Mouse (Mus musculus) kidney, postnatal 10 days (tissue): ENCODE measurements at regions not wholly inside any gene's neighbourhood (a gene's known extent, or its start where the extent isn't known, plus 50 kb on each side); places are given as distances from the start of the nearest gene placed in this dataset.
"Not testable (repeated sequence)": the region's sequence is repeated elsewhere in the genome, so short reads cannot be mapped to it uniquely, and the experiment has no call there.

Experiments
- DNase-seq: peaks from one replicate; pipeline ENCODE4 v3.0.0; 2021; ENCODE audit warnings: mixed read lengths

DNA sequence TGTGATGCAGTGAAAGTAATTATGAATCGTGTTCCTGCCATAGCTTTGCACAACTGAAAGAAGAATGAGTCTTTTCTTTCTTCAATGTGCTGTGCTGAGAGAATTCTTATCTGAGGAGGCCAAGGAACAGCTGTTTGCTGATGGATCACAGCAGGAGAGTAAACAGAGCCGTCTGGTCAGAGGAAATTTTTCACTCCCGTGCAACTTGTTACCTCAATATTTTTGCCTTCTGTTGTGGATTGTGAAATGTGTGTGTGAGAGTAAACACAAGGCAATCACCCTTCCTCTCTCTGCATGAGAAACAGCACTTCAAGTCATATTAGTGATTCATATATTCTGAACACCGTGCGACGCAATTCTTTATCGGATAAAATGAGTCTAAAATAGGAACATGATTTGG, 171.9 kb downstream of the Epm2a start:
- DNase-seq, result peak; percentile 23

- peak; percentile 10 for DNase-seq
These were observed 173.9 kb downstream of the Epm2a start for GRCm38 (mm10) chr10:11517122-11517521.

GRCm38 (mm10) chr10:11531343-11531742, 188.1 kb downstream of the Epm2a start:
- DNase-seq, result no peak

DNA sequence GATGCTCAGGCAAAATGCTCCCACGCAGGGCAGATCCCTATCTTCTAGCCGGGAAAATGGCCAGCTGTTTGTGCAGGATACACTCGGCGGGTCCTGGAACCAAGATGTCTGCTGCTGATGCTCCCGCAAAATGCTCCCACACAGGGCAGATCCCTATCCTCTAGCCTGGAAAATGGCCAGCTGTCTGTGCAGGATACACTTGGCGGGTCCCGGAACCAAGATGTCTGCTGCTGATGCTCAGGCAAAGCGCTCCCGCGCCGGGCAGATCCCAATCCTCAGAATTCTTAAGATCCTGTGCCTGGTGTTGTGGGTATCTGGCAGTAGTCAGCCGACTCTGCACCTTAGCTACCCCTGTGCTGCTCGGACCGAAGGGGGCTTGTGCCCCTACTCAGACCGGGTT, 212.2 kb downstream of the Epm2a start:
- DNase-seq, result not testable (repeated sequence)

DNA sequence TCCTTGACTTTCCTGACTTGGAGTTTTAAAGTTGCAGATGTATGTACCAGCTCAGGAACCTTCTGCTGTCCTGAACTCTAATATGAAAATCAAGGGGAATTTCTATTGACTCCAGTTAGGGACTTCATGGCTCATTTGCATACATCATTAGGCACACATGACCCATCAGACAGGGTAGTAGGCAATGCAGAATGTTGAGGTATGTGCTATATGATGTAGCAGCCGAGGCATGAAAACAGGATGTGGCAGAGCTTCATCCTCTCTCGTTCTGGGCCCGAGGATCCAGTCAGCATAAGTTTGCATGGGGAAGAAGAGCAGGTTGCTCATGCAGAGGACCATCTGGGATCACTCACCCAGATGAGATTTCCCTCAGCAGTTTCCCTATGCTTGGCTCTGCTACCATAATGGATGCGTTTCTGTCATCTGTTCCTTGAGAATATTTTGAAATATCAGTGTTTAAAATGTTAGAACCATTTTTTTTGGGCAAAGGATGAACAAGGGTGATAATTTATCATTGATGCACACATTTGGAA, 227.4 kb downstream of the Epm2a start:
- DNase-seq, result no peak

- no peak for DNase-seq
These were observed 265.2 kb downstream of the Epm2a start for GRCm38 (mm10) chr10:11608451-11608850.

- not testable (repeated sequence) for DNase-seq
These were observed 265.9 kb downstream of the Epm2a start for GRCm38 (mm10) chr10:11609092-11609491.

GRCm38 (mm10) chr10:11648151-11648550, 304.9 kb downstream of the Epm2a start:
- DNase-seq, result no peak

- DNase-seq, result no peak
These were observed 317.0 kb downstream of the Epm2a start for GRCm38 (mm10) chr10:11660056-11660770.

DNA sequence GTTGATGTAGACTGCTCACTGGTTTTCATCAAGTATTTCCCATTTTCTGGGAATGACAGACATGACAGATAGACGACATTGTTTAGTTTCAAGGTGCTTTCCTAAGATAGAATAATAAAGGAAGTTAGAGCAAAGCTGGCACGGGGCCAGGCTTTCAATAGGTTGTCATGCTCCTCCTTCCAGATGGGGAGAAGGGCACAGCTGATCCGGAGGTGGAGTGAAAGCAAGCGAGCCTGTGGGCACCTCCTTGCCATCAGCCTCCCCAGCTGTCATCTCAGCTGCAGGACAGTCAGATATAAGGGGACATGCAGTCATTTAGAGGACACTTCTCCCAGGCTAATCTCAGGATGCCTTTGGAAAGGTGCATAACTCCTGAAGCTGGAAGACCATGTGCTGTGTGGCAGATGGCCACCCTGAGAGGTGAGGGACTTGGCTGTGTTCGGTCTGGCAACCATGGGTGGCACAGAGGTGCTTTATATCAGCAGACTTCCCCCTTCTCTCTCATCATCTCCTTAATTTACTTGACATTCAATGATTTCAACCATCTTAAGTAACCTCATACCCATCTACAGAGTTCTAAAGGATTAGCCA, 318.6 kb downstream of the Epm2a start:
- no peak for DNase-seq

DNA sequence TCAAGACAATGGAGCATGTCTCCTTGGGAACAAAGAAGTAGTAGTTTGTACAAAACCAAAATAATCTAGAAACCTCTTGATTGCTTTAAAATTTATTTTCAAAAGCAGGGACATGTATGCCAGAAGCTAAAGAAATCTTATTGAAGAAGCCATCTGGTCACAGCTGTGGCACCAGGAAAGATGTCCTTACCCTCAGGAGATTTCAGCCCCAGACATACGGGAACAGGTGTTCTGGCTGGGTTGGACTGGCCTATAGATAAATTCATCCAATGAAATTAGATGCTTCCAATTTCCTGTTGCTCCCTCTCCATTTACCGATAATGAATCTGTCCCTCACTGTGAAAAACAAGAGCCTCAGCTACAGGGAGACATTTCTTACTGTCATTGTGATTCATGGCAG, 366.5 kb downstream of the Epm2a start:
- no peak for DNase-seq

- DNase-seq, result no peak
These were observed 381.6 kb downstream of the Epm2a start for GRCm38 (mm10) chr10:11724775-11725174.

DNA sequence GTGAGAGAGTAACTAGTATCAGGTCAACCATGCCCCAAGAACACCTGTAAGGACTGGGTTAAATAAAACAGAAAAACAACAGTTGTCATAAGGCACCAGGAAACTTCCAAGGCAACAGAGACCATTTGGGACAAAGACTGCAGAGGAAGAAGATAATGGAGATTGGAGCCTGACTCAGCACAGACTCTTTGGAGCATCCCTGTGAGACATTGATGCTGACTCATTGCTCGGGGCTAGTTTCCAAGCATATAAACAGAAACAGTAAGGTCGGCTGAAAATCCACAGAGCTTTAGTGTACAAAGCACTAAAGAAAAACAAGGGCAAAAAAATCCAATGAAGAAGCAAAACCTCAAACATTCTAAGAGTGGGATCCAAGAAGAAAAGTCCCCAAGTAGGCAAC, 386.3 kb downstream of the Epm2a start:
- no peak for DNase-seq

GRCm38 (mm10) chr10:11739574-11740368, 396.6 kb downstream of the Epm2a start:
- DNase-seq, result no peak

GRCm38 (mm10) chr10:11745587-11745986, 402.4 kb downstream of the Epm2a start:
- DNase-seq, result no peak

GRCm38 (mm10) chr10:11746959-11747358, 403.8 kb downstream of the Epm2a start:
- no peak for DNase-seq

- no peak for DNase-seq
These were observed 412.0 kb downstream of the Epm2a start for GRCm38 (mm10) chr10:11755105-11755730.

GRCm38 (mm10) chr10:11777894-11778293, 434.7 kb downstream of the Epm2a start:
- no peak for DNase-seq

DNA sequence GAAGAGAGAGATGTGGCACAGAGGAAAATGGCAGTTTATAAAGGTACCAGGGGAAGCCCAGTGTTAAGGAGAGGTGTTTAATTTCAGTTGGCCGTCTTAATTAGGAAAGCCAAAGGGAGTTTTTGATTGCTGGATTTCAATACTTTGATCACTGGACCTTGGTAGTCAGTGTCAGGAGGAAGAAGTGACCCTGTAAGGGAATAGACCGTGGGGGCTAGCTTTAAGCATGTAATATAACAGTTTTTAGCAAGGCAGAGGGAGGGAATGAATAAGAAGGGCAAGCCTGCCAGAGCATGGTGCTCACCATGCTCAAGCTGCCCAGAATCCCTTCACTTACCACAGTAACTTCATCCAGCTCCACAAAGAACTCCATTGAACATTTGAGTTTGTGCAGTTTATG, 437.1 kb downstream of the Epm2a start:
- DNase-seq, result no peak

GRCm38 (mm10) chr10:11787240-11787639, 444.0 kb downstream of the Epm2a start:
- DNase-seq, result no peak

DNA sequence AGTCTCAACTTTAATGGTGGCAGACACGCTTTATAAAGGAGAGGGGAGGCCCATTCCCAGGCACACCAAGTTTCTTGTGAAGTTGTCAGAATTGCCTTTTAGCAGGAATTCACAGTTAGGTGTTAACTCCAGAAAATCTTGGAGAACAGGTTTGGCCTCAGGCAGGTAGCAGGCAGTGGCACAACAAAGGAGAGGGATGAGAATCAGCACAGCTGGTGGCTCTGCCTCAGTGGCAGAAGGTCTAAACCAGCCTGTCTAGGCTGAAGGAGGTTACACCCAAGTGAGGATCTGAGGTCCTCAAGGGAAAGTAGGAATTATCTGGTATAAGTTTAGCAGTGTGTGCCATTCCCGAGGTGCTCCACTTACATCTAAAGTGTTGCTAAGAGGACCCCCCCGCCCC, 456.3 kb downstream of the Epm2a start:
- DNase-seq, result no peak

DNA sequence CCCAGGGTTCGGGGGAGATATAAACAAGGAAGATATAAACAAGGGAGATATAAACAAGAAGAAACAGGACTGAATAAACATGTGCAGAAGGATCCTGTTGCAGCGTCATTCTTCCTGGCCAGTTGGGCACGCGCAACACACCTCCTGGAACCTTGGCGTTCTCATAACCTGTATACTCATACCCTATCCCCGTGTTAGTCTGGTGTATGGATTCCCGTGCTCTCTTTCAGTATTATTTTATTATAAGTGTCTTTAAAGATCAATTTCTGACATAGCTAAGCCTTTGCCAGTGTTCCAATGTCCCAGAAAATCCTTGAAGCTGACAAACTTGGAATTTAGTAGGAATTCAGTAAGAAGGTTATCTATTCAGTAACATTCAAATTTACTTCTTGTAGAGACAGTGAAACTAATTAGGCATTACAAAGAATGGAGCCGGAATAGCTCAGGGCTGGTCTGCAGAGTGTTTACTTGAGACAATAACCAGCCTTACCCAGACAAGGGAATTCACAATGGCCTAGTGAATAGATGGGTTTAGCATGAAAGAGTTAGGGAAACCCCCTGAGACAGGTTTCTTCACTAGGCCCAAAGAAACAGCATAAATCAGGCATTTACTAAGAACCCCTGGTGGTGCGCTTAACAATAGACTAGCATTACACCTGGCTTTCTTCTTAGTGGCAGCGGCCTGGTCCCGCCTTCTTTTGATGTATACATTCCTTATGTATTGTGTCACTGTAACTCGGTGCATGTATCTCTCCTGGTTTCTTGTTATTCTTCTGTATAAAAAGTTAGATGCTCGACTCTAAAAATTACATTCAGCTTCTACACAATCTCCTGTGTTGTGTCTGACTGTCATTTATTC, 458.4 kb downstream of the Epm2a start:
- not testable (repeated sequence) for DNase-seq
